Mouse (Mus musculus) 3T3-L1 (cell line): ENCODE results near the gene Minos1.

ENCODE experiments used
- DNase-seq: peaks from one replicate; pipeline ENCODE4 v3.0.0-alpha.2; 2015; ENCODE audit warnings: low read depth, low spot score

Minos1 gene

GRCm38 (mm10) chr4:139064831-139065230 is 66.1 kb downstream of the Minos1 start:
- no peak for DNase-seq

DNA sequence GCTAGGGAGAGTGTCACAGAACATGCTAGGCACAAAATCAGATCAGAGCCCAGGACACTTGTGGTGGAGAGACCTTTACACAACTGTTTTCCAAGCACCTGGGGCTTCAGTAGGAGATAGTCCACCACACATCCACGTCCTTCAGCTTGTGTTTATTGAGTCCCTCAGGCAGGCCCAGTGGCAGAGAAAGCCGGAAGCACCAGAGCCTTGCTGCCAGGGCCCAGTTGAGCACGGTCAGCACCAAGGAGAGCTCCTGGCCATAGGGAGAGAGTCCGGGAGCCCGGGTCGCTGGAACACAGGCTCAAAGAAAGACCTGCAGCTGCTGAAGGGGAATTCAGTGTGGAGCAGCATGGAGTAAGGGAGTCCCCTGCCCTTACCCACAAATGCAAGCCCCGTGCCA is 71.3 kb downstream of the Minos1 start:
- DNase-seq = peak; percentile 58

GRCm38 (mm10) chr4:139058029-139058428 is 72.9 kb downstream of the Minos1 start:
- DNase-seq = no peak

- no peak for DNase-seq
Measured at GRCm38 (mm10) chr4:139057291-139057690, 73.6 kb downstream of the Minos1 start.

DNA sequence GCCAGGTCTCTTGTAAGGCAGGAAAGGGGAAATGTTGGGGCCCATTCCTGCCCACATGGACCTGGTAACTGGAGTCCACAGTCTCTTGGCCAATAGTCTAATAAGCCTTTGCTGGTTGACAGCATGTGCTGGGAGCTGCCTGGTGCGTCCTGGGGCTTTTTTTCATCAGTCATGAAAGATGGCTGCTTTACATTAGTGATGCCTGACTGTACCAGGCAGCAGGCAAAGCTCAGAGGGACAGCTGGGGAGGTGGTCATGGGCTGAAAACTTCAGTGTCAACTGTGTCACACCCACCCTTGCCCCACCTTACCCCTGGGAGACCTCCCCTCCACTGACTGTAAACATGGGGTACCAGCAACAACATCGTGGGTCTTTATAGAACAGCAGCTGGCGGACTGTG is 75.2 kb downstream of the Minos1 start:
- no peak for DNase-seq

DNA sequence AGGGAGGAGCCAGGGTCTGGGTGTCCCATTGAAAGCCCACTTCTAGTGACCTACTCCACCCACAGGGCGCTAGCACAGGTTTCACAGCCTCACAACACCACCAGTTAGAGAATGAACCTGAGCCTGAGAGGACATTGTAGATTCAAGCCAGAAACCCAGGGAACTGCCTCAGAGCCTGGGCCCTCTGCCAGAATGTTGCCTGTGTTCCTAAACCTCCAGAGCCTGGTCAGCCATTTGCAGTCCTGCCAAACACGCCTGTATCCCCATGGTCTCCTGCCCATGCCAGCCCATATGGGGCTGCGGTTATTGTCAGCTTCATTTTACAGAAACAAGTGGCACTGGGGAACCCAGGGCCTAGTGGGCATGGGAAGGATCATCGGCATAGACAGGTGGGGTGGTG is 75.6 kb downstream of the Minos1 start:
- peak; percentile 18 for DNase-seq

DNA sequence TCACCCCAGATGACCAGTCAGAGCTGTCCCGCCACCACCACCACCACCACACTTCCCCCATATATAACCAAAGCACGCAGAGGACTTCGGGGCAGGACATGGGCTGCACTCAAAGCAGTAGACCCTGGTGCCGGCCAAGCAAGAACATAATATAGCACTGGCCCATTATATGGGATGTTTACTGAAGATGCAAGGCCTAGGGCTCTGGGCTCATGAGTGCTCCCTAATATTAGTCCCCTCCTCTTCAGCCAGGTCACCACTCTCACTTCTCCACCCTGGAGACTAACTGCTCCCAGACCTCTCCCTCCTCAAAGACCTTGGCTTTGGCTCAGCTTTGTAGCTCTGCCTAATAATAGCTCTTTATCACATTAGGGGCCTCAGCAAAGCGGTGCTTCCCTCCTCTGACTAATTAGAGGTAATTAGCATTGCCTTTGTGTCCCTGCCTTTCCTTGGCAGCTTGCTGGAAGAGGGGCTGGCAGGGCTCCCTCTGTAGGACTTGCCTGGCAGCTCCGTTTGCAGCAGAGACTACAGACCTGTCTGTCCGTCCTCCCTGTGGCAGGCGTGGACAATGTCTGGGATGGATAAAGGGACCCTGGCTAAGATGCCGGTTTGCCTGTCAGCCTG is 76.5 kb downstream of the Minos1 start:
- no peak for DNase-seq

DNA sequence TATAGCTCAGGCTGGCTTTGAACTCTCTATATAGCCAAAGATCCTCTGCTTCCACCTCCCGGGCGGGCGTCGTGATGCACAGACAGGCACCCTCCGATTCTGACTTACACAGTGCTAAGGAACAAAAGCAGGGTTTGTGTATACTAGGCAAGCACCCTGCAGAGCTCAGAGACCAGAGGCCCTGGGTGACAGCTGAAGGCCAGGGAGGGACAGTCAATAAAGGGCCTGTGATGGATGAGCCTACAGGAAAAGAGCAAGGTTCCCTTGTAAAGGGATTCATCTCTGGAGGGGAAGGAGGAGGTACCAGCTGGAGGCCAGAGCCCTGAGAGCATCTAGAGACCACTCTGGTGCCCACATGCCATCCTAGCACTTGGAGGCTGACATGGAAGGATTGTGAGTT is 77.5 kb downstream of the Minos1 start:
- no peak for DNase-seq

GRCm38 (mm10) chr4:139052796-139053195 is 78.1 kb downstream of the Minos1 start:
- no peak for DNase-seq
